Mouse (Mus musculus) left cerebral cortex, adult 8-10 months (tissue): ENCODE results near the gene Dnaja3. TPM values are rescaled to one million over a fixed set of nuclear protein-coding genes. Genes with fewer than 3 reads are reported as not detected.
A peak's percentile ranks its signal among the peaks of the same experiment; 100 is the strongest.

Experiments used
- DNase-seq, 2 experiments: peaks; one replicate each; pipeline ENCODE4 v3.0.0; 2022; ENCODE audit warnings: low spot score in 2 of 2
- total RNA-seq, 4 experiments: library from RNA; stranded (reverse); gene quantifications; 2 replicates each; pipeline ENCODE4 v1.2.4; 2022

Gene Dnaja3
- total RNA-seq, 4 experiments from 2014 or later, result 63.0 to 66.1 (median 65.1) TPM

DNA sequence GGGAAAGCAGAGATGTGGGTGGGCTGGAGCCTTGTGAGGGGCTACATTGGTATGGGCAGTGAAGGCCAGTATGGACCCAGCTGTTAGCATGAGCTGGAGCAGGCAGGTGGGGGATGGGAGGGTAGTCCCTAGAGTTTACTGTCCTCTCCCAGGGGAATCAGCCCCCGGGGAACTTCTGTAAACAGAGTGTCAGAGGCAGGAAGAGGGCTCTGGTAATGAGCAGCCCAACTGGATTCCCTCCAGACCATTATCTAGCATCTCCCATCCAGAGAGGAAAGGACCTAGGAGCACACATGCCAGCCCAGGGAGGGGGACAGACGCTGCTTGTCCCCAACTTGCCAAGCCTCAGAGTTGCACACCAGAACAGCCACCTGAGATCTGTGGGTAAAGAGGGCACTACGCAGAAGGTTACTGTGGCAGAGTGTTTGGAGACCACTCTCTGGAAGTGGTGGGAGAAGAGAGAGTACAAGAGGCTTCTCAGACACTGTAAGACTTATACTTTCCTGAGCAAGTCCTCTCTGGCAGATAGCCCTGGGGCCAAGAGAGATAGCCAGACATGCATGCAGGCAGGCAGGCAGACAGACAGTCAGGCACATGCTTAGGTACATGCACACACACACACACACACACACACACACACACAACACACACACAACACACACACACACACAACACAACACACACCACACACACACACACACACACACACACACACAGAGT, 1.5 kb downstream of the Dnaja3 start:
- DNase-seq, result peak in 1 of 2 experiments; percentile 26

DNA sequence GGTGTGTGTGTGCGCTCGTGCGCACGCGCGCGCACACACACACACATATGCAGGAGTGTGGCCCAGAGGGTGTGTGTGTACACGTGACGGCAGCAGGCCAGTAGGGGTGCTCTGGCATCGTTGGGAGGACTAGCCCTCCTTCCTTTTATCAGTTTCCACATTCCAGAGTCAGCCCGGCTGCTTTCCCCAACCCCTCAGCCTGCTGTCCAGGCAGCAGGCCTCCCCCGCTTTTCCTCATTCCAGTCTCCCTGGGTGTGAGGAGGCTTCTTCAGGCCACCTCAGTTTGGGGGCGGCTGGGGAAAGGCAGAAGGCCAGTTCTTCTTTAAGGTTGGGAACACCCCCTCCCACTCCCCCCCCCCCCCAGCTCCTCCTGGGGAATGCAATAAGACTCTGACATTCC, 2.4 kb downstream of the Dnaja3 start:
- DNase-seq, result peak in 1 of 2 experiments; percentile 81

DNA sequence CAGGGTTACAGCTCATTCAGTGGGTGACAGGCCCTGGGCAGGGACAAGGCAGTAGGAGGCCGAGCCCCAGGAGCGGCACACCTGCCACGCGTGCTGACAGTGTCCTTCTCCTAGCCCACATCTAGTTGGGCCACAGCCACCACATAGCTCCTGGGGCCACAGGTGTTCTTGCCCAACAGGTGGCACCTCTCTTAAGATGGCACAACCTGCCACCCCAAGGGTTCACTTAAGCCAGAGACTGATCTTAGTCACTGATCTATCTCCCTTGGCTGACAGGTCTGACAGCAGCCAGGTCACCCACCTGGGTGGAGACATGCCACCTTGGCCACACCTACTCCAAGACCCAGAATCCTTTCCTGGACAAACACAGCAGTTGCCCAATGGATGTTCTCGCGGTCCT, 3.1 kb downstream of the Dnaja3 start:
- DNase-seq, result no peak

DNA sequence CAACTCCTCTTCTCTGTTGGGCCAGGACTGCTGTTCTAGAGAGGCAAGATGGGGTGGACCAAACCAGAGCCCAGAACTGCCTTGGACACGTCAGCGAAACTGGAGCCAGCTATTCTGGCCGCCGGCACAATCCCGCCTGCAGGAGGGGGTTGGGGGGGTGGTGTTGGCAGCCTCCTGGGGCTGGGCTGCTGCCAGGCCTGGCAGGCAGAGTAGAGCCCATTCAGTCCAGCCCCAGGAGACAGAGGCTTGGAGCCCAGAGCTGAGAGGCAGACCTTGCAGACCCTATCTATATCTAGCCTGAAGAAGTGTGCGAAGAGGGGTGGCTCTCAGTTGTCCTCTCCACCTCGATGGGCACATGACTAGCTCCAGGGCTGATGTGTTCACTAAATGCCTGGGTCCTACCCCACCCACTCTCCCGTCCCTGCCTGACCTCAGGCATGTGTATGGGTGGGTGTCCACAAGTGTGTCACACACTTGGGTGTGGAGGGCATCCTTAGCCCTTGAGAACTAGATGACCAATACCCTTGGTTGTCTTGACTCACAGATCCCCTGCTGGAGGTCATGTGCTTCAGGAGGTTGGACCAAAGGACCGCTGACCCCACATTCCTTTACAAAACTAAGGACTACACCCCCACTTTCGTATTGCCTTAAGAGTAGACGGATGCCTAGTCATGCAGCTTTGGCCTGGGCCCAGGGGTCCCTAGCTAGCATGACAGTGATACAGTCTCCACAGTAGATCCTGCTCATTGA, 4.1 kb downstream of the Dnaja3 start:
- DNase-seq, result peak; percentile 60 to 85

DNA sequence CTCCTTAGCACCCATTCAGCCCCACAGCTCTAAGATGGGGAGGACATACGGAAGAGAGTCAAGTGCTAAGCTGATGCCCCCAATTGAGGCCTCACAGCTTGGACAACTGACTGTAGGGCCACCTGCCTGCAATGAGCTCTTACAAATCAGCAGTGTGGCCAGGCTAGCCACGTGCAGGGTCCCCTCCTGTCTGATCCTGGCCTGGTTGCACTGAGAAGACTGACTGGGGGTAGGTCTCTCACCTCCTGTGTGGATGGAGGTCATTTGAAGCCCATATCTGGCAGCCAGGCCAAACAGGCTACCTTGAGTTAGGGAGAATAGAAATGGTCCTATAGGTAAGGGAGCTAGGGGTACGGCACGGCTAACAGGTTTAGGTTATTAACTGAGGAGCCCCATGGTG, 6.1 kb downstream of the Dnaja3 start:
- DNase-seq, result no peak

DNA sequence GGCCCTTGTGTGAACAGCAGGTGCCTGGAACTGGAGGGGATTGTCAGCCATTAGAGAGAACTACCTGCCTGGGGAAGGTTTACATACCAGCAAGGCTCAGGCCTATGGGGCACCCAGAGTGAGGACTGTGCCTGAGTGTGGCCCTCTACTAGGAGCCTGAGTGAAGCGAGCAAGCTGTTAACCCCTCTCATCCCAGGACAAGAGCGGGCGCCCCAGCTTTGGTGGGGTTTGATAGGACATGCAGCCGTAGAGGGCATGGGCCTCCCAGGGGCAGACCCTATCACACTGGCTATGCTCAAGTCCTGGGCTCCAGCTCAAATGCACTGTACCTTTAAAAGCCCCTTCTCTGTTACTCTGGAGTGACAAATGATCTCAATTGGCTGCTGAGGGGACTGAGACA, 7.0 kb downstream of the Dnaja3 start:
- no peak for DNase-seq

DNA sequence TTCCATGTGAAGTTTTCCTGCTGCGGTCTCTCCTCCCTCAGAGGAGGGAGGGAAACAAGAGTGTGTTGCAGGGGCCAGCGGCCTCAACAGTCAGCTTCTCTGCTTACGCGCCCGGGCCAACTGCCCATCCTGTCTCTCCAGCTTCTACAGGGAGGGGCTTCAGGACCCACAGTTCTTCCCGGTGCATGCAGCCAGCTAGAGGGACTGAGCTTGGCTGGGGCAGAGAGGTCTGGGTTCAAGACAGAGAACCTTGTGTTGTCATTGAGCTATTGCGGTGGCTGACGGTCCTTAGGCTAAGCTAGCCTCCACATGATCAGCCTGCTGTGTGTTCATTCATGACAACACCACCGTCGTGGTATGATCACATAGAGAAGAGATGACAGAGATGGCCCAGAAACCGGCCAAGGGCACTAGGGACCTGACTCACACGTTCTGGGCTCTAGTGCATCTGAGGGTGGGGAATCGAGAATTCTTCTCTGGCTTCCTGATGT, 7.9 kb downstream of the Dnaja3 start:
- no peak for DNase-seq

DNA sequence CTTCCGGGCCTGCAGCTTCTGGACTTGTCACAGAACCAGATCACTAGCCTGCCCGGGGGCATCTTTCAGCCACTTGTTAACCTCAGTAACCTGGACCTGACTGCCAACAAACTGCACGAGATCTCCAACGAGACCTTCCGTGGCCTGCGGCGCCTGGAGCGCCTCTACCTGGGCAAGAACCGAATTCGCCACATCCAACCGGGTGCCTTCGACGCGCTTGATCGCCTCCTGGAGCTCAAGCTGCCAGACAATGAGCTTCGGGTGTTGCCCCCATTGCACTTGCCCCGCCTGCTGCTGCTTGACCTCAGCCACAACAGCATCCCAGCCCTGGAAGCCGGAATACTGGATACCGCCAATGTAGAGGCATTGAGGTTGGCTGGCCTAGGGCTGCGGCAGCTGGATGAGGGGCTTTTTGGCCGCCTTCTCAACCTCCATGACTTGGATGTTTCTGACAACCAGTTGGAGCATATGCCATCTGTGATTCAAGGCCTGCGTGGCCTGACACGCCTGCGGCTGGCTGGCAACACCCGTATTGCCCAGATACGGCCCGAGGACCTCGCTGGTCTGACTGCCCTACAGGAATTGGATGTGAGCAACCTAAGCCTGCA, 8.7 kb downstream of the Dnaja3 start:
- no peak for DNase-seq

DNA sequence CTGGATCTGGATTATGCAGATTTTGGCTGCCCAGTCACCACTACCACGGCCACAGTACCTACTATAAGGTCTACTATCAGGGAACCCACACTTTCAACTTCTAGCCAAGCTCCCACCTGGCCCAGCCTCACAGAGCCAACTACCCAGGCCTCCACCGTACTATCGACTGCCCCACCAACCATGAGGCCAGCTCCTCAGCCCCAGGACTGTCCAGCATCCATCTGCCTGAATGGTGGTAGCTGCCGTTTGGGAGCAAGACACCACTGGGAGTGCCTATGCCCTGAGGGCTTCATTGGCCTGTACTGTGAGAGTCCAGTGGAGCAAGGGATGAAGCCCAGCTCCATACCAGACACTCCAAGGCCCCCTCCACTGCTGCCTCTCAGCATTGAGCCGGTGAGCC, 9.4 kb downstream of the Dnaja3 start:
- DNase-seq, result no peak

DNA sequence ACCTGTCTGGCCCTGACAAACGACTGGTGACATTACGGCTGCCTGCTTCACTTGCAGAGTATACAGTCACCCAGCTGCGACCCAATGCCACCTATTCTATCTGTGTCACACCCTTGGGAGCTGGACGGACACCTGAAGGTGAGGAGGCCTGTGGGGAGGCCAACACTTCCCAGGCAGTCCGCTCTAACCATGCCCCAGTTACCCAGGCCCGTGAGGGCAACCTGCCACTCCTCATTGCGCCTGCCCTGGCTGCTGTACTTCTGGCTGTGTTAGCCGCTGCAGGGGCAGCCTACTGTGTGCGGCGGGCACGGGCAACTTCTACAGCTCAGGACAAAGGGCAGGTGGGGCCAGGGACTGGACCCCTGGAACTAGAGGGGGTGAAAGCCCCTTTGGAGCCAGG, 9.9 kb downstream of the Dnaja3 start:
- DNase-seq, result no peak

DNA sequence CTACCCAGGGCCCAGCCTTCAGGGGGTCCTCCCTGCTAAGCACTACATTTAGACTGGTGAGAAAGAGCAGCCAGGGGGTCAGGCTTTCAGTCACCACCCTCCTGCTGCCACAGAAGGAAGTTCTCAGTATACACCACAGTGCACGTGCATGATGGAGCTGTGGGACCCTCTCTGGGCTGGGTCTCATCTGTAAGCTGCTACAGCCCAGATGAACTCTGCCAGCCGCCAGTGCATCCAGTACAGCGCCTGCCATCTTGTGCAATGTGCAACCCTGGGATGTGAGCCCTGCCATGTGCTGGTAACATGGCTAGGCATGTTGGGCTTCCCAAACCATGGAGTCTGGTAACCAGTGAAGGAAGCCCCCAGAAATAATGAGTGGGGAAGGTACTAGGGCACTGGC, 10.4 kb downstream of the Dnaja3 start:
- no peak for DNase-seq

DNA sequence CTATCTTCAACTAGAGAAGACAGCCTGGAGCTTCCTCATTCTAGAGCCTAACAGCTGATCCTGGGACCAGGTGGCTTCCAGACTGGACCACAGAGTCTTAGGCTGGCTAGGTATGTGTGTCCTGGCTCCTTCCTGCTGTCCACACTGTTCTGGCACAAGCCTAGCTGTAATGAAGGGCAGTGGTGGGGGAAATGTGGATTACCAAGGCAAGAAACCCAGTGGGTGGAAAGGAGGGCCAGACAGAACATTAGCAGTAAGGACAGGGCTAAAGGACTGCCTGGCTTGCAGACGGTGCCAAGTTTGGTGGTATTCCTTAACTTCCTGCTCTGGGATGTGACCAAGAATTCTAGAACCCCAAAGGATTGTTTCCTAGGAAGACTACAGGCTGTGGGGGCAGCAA, 11.3 kb downstream of the Dnaja3 start:
- no peak for DNase-seq

DNA sequence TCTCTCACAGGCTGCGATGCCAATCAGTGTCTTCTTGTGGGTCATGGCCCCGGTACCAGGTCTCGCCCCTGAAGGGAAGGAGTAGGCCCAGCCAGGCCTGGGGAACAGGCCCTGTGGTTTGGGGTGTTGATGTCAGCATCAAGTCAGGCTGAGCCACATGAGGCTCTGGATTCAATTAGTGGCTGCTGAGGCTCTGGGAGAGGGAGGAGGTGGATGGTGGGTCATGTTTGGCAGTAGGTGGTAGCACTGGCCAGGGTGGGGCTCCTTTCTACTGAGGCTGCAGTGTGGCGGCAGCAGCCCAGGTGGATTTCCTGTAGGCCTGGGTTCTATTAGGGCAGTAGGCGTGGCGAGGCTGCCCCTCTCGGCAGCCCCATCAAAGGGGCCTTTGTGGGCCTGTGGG, 11.8 kb downstream of the Dnaja3 start:
- no peak for DNase-seq

DNA sequence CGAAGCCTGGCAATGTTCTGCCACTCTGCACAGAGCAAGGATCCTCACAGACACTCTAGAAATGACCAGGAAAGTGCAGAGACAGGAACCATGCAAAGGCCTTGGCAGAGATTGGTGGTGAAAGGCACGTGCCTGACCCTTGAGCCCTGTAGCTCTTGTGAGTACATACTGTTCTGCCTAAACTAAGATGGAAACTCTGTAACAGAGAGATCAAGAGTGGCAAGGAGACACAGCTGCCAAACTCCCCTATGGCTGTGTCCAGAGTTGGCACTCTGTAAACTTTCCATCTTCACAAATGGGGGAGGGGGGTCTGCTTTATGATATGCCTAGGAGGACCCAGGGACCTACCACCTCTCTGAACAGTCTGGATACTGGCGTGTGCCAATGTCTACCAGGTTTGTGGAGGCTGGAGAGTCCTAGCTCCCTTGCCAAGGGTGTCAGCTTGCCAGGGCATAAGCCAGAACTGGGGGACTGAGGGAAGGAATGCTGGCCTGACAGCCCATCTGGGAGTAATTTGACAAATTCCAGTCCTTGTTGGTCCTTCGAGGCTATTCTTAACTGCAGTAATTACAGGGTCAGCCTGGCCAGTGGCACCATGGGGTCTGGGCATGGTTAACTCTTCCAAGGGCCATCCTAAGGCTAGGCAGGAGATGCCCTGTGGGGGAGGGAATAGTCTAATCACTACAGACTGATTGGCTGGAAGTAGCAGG, 13.1 kb downstream of the Dnaja3 start:
- DNase-seq, result no peak

DNA sequence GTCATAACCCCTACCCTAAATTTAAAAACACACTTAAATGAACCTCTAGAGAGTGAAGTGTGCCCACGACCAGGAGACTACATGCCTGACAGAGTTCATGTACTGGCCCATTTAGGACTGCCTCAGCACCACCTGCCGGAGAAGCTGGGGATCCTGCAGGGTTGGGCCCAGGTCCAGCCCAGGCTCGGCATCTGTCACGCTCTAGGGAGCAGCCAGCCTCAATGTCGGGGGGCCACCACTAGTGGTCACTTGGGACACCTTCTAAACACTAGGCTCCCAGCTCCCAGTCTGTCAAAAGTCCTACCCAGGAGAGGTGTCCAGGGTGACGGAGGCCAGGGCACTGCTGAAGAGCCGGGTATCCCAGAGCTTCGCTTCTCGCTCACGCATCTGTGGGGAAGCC, 14.9 kb downstream of the Dnaja3 start:
- DNase-seq, result no peak

DNA sequence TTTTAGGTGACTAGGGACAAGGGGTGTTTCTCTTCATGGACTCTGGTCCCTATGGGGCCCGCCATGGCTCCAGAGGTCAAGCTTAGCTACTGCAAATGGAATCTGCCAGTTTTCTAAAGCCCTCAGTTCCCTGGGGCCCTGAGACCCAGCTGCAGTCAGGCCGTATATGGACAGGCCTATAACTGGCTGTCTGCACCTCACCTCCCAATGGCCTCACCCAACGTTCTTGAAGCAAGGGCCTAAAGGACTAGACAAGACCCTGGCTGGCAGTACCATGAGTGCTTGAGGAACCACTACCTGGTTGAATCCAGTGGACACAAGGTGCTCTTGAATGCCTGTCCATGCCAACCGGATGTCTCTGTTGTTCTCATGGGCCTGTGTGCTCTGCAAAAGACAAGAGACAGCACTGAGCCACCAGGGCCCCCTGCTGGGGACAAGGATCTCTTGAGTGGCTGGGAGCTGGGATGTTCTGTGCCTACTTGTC, 15.5 kb downstream of the Dnaja3 start:
- DNase-seq, result no peak

DNA sequence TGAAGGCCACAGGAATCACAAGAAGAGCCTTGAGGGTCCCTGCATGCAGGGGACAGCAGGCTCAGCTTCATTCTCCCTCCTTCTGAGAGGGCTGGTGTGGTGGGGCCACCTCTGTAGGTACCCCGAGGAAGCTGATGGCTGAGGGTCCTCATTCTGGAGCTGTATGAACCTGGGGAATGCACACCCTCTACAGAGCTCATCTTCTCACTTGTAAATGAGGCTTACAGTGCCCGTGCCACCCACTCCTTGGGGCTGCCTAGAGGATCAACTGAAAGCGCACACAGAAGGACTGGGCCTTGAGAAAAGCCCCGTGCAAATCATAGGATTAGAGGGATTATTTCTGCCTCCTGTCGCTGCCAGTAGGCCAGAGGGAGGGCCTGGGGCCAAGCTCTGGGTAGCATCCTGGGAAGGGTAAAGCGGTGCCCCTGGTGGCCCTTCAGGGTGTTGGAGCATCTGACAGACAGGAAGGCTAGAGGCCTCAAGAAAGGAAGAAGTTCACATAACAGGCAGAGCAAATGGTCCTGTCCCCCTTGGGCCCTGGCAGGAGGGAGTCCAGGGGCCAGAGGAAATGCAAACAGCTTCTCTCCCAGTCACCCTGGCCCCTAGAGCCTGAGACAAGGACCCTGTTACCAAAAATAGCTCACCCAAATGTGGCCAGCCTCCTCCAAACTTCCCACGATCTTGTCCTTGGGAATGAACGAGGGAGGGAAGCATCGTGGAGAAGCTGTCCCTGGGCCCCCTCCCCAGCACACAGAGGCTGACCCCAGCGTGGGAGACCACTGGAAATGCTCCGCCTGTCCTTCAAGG, 16.2 kb downstream of the Dnaja3 start:
- no peak for DNase-seq

DNA sequence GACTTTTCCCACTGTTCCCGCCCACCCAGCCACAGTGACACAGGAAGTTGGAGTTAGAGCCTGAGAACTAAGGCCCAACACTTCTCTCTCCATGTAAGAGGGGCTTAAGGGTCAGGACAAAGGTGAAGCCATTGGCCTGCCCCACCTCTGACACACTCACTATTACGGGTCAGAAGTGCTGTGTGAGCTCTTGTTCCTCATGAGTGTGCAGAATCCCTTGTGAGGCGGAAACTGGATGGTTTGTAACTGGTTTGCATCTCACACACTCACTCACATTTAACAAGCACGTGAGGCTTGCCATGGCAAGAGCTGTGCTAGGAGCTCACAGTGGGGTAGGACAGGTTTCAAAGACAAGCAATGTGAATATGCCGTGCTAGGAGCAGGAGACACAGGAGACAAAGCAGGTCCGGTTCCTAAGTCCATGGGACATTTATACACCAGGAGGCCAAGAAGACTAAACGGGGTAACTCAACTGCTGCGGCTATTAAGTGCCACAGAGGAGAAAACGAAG, 16.8 kb downstream of the Dnaja3 start:
- no peak for DNase-seq

DNA sequence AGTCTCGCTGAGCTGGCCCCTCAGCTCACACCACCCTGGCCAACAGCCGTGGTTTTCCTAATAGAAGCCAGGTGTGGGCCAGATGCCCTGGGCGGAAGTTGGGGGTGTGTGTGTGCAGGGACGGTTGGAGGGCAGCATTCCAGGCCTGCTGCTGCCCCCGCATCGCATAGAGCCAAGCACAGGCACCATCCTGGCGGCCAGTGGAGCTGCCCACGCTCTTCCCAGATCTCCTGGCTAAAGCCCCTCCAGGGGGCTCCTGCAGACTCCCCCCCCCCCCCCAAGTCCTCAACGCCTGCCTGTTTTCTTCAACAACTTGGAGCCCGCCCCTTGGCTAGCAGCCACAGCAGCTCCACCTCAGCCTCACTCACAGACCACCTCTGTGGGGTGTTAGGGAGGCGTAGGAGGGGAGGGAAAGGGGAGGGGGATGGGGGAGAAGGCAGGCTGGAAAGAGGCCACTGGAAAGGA, 19.0 kb downstream of the Dnaja3 start:
- no peak for DNase-seq

DNA sequence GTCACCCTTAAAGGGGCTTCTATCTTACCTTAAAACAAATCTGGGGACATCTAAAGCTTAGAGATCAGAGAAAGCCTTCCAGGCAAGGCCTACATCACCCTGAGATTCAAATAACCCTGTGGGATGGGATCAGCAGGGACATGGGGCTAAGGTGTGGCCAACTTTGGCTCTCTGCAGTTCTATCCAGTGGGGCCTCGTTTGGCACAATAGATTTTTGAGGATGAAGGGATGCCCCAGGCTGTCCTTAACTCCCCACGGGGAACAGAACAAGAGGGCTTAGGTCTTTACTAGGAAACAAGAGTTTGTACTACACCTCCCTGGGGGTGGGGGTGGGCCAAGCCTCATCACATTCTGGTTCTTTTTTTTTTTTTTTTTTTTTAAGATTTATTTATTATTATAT, 19.5 kb downstream of the Dnaja3 start:
- no peak for DNase-seq

DNA sequence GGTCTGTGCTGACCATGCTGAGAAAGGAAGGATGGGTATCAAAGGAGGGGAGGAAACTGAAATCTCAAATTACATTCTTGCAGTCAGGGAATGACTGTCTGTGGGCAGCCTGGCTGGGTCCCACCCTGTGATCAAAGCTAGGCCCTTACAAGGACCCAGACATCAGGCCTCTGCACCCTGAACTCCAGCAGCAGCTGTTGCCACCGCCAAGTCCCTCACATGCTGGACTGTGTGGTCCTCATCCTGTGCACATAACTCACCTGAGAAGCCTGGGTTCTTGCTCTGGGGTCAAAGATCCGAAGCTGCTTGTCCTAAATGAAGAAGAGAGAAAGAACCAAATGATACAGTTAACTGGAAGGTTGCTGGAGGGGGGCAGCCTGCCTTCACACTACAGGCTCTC, 21.8 kb downstream of the Dnaja3 start:
- DNase-seq, result no peak
